Mouse (Mus musculus): Measurements from ENCODE around the gene Rapgefl1.

Gene Rapgefl1

DNA sequence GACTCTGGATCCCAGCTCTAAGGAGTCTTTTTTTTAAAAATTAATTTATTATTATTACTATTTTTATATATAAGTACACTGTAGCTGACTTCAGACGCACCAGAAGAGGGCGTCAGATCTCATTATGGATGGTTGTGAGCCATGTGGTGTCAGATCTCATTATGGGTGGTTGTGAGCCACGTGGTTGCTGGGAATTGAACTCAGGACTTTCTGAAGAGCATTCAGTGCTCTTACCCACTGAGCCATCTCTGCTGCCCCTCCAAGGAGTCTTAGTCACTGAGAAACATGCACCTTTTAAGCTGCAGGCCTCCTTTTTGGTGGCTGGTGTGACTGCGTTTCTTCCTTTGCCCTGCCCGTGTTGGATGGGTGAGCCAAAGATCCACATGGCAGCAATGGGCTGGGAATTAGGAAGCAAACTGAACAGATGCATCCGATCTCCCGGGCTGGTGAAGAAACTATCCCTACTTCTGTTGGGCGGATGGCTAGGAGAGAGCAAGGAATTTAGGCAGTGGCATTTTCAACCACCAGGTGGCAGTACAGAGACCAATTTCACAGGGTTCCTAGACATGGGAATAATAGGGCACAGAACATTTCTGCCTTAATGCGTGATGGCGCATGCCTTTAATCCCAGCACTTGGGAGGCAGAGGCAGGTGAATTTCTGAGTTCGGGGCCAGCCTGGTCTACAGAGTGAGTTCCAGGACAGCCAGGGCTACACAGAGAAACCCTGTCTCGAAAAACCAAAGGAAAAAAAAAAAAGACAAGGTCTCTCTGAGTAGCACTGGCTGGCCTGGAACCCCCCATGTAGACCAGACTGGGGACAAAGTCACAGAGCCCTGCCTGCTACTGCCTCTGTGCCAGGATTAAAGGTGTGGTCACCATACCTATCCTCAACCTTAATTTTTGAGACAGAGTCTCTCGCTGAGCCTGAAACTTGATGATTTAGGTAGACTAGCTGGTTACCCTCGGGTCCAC, 22.5 kb downstream of the Rapgefl1 start:
- DNase-seq (ENCODE audit: low spot score) = peak; percentile 91

DNA sequence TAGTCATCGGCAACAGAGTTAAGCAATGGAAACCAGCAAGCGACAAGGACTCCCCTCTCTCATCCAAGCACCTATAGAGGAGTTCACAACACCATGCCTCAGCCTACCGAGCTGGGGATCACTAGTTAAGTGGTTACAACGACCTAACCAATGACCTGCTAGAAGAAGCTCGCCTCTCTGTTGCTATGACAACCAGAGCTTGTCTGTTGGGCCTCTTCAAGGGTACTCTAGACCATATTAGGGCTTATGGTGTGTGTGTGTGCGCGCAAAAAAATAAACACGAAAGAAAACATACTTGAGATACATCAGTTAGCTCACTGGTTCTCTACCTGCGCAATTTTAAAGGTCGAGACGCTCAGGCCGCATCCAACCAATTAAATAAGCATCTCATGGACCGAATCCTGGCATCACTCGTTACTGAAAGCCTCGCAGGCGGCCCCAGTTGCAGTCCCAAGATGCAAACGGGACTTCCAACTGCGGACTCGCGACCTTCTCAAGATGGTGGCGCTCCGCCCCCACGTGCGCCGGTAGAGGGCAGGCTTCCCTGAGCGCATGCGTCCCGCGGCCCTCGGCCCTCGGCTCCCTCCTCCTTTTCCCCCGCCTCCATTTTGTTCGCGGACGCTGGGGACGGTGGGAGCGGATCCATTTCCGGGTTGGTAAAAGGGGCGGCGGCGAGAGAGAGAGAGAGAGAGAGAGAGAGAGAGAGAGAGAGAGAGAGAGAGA, 26.6 kb downstream of the Rapgefl1 start, which contains the start of gene Wipf2:
Gene Wipf2, plus strand, starts transcription at position 611 of the 723 bp plus-strand sequence.
- DNase-seq (ENCODE audit: low spot score) = peak; percentile 94

DNA sequence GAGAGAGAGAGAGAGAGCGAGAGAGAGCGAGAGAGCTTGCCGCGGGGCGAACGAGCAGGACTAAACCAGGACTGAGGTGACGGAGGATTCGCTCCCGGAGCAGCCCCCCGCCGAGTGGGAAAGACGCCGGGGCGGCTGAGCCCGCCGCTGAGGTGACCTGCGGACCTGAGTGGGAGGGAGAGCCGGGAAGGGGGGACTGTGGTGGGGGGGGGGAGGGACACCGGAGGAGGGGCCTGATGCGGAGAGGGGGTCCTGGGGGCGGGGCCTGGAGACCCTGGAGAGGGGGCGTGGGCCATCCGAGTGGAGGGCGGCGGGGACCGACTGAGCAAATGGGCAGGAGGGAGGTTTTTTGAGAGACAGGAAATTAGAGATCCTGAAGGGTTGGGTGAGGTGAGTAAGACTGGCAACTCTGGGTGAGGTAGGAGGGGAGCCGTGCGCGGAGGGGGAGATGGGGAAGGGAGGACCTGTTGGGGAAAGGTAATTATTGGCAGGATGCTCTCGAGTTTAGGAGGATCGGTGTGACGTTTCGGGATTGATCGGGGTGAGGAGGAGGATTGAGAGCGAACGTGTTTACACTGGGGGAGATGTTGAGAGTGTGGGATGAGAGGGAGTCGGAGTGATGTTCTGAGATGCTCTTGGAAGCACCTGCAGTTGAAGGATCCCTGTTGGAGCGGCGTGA, 27.3 kb downstream of the Rapgefl1 start:
- DNase-seq (ENCODE audit: low spot score) = peak; percentile 37

DNA sequence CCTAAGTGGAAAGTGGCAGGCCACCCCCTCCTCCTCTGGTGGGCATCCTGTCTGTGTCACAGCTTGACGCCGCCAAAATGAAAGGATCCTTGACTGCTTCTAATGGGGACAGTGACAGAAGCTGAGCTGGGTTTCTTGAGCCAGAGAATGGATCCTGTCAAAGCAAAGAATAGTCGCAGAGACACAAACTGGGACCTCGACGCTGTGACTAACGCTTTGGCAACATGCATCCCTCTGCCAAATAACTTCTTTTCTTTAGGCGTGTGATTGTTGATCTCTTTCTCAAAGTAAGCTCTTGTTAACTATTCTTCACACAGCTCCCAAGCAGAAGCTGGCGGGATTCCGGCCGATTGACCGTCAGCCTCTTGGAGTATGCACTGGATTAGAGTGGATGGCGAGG, 30.7 kb downstream of the Rapgefl1 start:
- no peak for DNase-seq (ENCODE audit: low spot score)

DNA sequence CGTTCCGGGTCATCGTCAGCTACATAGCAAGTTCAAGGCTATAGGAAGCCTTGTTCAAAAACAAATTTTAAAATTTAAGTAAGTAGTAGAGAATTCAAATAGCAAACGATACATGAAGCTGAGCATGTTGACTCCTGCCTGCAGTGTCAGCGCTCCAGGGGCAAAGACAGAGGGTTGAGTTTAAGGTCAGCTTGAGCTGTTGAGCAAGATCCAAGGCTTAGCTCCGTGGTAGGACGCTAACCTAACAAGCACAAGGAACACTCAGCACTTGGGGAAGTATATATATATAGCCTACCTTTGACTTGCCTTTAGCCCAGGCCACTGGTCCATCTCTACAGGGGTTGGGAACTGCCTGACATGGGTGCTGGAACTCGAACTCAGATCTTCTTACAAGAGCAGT, 33.3 kb downstream of the Rapgefl1 start:
- DNase-seq (ENCODE audit: low spot score) = no peak

DNA sequence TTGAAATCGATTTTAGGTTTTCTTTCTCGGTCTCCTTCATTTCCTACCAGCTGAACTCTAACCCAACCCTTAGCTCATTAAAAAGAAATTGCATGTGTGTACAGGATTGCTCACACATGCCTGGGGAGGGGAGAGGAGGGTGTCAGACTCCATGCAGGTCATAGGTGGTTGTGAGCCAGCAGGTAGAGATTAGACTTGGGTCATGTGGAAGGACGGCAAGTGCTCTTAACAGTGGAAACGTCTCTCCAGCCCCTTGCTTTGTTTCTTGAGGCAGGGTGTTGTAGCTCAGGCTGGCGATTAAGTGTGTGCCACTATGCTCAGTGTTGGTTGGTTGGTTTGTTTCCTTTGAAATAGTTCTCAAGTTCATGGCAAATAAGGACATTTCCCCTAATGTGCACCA, 34.2 kb downstream of the Rapgefl1 start:
- no peak for DNase-seq (ENCODE audit: low spot score)

DNA sequence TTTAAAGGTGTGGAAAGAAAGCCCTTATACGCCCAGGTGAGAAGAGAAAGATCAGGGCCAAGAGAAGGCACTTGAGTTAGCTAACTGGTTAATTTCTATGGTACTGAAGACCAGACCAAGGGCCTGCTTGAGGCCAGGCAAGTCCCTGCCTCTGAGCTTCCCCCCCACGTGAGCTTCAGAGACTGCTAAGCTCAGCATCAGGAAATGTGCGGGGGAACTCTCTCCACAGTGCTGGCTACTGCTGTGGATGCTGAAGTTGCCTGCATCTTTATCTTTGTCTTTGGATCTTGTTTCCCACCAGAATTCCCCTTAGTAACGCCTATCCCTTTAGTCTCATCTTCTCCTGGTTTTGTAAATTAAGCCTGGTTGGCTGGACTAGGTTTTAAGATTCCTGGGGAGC, 34.8 kb downstream of the Rapgefl1 start:
- no peak for DNase-seq (ENCODE audit: low spot score)

DNA sequence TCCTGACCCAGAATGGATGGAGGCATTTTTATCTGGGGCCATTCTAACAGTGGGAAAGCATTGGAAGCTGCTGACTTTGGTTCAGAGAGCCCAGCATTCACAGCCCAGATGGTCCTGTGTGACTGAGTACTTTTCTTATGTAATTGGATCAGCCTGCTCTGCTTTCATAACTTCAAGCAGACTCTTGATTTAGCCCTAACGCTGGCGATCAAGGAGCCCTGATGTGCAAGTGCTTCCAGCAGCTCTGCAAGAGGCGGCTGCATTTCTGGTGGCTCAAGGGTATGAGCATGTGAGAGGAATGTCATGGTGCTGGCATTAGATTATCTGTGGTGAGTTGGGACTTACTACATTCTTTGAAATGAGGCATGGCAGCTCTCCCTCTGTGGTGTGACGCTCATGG, 35.5 kb downstream of the Rapgefl1 start:
- no peak for DNase-seq (ENCODE audit: low spot score)

DNA sequence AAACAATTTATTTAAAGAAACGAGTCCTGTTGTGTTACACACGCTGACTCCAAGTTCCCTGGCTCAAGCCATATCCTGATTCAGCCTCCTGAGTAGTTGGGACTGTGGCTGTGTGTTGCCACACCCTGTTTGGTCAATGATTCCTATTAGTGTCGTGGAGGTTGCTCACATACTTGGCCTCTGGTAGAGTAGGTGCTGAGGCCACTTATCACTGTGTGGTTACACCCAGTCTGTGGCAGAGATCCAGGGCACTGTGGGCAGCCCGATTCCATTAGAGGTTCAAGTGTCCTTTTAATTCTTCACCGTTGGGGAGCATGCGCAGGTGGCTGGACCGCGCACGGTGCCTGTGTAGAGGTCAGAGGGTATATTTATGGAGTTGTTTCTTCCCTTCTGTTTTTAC, 37.3 kb downstream of the Rapgefl1 start:
- DNase-seq (ENCODE audit: low spot score) = no peak

DNA sequence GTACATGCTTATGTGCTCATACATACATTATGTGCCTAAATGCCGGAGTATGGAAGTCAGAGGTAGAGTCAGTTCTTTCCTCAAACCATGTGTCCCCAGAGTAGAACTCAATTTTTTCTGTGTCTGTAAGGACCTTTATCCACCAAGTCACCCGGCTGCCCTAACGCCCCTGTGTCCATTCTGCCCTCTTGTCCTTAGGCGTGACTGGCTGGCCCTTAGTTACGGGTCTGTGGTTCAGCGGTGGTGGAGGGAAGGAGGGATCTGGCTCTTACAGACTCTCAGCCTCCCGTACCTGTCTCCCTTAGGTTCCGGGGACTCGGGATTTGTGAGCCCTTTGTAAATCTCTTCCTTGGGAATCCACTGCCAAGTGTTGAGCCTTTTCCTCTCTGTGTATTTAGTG, 40.4 kb downstream of the Rapgefl1 start:
- DNase-seq (ENCODE audit: low spot score) = no peak

DNA sequence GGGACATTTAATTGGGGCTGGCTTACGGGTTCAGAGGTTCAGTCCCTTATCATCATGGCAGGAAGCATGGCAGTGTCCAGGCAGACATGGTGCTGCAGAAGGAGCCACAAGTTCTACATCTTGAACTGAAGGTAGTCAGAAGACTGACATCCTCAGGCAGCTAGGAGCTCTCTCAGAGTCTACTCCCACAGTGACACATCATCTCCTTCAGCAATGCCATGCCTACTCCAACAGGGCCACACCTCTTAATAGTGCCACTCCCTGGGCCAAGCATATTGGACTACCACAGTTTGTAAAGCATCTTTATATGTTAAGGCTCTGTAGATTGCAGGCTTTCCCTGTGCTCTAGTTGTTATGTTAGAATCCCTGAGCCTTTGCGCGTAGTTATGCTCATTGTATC, 51.1 kb downstream of the Rapgefl1 start:
- no peak for DNase-seq (ENCODE audit: low spot score)

DNA sequence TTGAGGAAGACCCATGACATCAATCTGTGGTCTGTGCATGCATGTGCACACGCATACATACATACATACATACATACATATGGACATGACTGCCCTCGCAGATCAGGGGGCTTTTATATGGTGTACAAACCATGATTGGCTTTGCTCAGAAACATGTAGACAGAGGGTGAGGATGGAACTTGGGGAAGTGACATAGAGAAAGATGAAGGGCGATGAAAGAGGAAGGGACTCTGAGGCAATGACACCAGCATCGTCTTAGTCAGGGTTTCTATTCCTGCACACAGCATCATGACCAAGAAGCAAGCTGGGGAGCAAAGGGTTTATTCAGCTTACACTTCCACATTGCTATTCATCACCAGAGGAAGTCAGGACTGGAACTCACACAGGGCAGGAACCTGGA, 52.5 kb downstream of the Rapgefl1 start:
- no peak for DNase-seq (ENCODE audit: low spot score)

DNA sequence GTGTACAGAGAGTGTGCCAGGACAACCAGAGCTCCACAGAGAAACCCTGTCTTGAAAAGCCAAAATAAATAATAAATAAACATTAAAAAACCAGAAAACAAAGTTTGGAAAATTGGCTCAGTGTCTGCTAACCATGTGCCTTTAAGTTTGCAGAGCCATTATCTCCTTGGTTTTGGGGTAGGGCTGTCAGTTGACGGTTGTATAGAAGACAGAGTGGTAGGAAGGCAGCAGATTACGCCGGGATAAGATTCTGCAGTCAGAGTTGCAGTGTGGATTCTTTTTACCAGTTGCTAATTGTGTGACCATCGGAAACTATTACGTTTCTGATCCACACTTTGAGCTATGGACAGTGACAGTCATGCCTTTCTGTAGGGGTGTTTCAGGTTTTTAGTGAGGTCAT, 53.4 kb downstream of the Rapgefl1 start:
- no peak for DNase-seq (ENCODE audit: low spot score)

DNA sequence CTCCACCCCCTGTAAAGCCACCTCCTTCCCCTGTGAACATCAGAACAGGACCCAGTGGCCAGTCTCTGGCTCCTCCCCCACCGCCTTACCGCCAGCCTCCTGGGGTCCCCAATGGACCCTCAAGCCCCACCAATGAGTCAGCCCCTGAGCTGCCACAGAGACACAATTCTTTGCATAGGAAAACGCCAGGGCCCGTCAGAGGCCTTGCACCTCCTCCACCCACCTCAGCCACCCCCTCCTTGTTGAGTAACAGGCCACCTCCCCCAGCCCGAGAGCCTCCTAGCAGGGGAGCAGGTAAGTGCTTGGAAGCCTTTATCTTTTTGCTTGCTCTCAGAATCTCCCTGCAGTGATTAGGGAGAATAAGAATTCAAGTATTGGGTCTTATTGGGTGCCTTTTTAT, 55.8 kb downstream of the Rapgefl1 start:
- no peak for DNase-seq (ENCODE audit: low spot score)

DNA sequence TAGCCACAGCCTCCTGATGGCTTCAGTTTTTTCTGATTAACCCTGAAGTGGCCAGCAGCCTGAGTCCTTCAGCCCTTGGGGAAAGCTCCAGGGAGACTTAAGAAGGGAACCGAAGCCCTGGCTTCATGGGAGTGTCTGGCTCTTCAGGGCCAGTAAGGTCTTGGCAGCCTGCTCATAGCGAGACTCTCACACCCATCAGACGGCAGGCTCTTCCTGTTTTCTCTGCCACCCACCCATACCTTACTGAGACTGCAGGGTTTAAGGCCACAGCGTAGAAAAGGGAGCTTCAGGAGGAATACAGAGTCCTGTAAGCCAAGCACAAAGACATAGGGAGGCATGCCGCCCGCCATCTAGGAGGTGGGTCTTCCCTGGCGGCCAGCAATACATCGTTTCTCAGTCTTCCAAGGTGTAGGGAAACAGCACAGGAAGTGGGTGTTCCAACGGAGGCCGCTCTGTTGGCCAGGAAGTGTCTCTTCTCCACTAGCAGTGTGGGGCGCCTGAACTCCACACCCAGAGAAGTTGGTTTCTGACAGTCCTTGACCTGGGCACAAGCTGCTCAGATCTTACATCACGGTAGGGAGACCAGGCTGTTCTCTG, 64.0 kb downstream of the Rapgefl1 start:
- no peak for DNase-seq (ENCODE audit: low spot score)

DNA sequence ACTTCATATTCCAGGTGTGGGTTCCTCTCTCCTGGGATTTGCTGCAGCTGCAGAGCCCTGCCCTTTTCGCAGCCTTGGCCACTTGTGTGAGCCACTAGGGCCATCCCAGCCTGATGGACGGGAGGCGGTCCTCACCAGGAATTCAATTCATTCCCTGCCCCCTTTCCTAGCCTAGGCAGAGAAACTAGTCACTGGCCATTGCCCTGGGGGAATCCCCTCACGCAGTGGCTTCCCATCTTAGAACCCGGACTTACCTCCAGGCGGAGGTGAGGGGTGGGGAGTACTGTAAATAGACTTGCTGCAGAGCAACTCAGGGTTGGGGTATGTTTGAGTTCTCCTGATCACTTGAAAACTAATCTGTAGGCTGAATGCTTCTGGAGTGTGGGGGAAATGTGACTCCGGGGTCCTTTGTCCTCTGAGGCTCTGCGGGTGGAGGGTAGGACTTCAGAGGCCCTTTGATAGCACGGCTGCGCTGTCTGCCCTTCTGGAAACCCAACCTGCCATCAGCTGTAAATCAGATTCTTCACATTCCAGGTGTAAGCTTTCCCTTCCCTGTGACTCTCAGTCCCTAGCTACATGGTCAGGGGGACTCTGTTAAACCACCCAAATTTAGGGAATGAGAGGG, 66.1 kb downstream of the Rapgefl1 start:
- DNase-seq (ENCODE audit: low spot score) = no peak
